8 mouse cellular contexts compared by ENCODE assay signal in genomic region chr17:16951092-16952016, GRCm38 (mm10).
DNase-seq lines count a peak whose midpoint lies in the region; ATAC-seq lines count a peak whose summit lies in the region.

No protein-coding gene starts in this region.

- ATAC-seq in megakaryocyte progenitor cell, adult 5-6 weeks (replicated peaks; ENCODE audit: poor library complexity): peak; percentile 100

- peak; percentile 97 for DNase-seq in adipocyte (ENCODE audit: low spot score)
- peak; percentile 92 for DNase-seq in embryo, embryonic 10 days (ENCODE audit: low spot score)
- DNase-seq in gastrocnemius, postnatal 10 days: peak; percentile 72
- DNase-seq in induced T-regulatory cell, adult 2 months (ENCODE audit: low read depth): peak; percentile 95
- peak; percentile 89 to 95 for DNase-seq in left cerebral cortex, adult 9 months (ENCODE audit: low spot score in 2 of 2)
- DNase-seq in right cerebral cortex, postnatal 14 days: peak; percentile 66
- DNase-seq in urinary bladder, postnatal 36 days (ENCODE audit: low spot score in 2 of 2): peak; percentile 86 to 89

Comparison
In these comparisons a context has a peak if more than half of its experiments do, and no peak if none do; other contexts are left out.
1. Peak in every context shown above with its lines: DNase-seq and ATAC-seq.